Mouse (Mus musculus) 416B (cell line): ENCODE results near the gene Psmd11.
"Not testable (repeated sequence)": the region's sequence is repeated elsewhere in the genome, so short reads cannot be mapped to it uniquely, and the experiment has no call there.

ENCODE experiments used
- DNase-seq: peaks from one replicate; pipeline ENCODE4 v3.0.0; 2011; ENCODE audit warnings: low read depth

Psmd11 gene

DNA sequence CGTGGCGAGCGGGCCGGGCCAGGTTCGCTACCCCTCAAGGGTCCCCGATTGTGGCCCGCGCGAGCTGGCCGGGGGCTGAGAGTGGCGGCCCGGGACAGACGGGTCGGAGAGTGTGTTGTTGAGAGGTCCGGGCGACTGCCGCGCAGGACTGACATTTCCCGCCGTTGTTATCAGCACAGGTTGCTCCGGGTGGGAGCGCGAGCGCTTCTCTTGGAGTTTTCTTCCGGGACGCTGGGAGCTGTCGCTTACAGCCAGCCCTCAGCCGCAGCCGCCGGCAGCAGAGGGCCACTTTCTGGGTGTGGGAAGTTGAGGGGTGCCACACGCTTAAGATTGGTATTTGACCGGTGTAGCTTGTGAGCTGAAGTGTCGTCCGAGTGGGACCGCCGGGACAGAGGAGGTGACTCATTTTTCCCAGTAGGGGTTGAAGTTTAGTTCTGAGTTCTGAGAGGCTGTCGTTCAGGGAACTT is 627 bp downstream of the Psmd11 start:
- DNase-seq = peak; percentile 71

DNA sequence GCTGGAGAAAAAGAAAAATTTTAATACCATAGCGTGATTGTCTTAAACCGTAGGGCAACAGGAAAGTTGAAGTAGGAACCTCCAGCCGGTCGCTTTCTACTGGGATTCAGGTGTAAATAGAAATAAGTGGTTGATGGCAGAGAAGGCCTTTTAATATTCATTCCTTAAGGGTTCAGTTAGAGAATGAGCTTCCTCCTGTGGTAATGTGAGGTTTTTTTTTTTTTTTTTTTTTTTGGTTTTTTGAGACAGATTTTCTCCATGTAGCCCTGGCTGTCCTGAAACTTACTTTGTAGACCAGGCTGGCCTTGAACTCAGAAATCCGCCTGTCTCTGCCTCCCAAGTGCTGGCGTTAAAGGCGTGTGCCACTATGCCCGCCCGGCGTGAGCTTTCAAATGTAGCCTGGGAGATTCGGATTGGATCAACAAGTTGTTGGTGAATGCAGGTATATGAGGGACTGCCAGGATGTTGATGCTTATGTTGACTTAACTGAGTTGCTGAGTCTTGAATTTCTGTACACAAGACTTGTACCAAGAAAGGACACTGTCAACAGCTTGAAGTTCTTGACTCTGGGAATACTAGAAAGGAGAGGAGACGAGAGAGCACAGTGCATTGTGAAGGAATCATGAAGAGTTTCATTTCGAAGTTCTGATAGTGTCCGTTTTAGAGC is 1.2 kb downstream of the Psmd11 start:
- DNase-seq = no peak

DNA sequence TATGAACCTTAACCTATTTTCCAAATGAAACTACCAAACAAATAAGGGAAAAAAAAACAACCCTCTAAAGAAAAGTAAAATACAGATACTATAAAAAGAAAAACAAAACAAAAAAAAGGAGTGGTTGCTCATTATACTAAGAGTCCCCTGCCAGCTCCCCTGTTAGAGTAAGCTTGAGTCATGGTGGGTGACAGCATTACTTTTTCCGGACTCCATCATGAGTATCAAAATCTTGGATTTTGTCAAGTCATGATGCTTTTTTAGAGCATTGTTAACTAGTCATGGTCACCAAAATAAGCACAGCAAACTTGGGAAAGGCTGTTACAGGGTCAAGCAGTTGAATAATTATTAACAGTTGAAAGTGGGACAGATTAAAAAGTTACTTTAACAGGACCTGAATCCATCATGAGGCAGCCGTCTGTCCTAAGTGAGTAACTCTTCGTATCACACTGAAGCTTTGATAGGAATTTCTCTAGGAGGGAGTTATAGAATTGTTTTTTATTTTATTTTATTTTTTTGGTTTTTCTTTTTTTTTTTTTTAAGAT is 2.0 kb downstream of the Psmd11 start:
- DNase-seq = peak; percentile 80

DNA sequence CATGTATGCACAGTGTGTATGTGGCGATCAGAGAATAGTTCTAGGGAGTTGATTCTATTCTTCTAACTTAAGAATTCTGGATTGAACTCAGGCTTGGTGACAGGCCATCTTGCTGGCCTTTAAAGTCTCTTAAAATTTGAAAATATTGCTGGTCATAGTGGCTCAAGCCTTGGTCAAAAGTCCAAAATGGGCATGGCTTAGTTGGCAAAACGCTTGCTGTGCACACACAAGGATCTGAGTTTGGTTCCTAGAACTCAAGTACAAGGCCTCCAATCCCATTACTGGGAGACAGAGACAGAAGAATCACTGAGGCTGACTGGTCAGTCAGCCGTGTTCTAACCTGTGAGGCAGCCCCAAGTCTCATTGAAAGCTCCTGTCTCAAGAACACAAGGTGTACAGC is 18.5 kb downstream of the Psmd11 start:
- DNase-seq = no peak

DNA sequence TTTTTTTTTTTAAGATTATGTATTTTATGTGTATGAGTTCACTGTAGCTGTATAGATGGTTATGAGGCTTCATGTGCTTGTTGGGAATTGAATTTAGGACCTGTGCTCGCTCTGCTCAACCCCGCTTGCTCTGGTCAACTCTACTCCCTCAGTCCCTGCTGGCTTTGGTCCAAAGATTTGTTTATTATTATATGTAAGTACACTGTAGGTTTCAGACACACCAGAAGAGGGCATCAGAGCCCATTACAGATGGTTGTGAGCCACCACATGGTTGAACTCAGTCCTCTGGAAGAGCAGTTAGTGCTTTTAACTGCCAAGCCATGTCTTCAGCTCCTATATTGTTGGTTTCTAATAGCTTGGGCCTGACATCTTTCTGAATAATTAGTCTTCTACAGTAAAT is 21.4 kb downstream of the Psmd11 start:
- DNase-seq = no peak

DNA sequence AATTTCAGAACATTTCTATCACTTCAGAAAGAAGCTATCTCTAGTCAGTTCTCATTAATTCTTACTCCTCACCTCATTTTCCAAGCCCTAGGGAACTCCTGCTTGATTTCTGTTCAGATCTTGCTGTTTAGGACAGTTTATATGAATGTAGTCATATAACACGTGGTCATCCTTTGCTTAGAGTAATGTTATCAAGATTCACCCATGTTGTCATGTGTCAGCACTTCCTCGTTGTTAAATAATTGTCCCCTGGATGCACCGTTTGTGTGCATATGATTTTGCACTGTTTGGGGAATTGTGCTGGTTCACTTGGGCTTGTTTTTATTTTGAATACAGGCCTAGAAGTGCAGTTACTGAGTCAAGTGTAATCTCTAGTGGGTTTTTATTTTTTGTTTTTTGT is 23.8 kb downstream of the Psmd11 start:
- DNase-seq = no peak

DNA sequence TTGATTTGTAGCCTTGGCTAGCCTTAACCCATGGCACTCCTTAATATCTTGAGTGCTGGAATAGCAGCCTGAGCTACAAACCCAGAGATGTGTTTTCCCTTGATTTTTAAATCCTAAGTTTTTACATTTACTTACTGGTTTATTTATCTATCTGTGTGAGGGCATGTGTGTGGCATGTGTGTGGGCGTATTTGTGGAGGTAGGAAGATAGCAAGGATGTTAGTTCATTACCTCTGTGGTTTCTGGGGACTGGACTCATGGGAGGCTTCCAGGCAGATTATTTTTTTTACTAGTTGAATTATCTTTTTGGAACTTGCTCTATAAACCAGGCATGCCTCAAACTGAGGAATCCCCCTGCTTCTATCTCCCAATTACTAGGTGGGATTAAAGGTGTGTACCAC is 24.8 kb downstream of the Psmd11 start:
- DNase-seq = no peak

DNA sequence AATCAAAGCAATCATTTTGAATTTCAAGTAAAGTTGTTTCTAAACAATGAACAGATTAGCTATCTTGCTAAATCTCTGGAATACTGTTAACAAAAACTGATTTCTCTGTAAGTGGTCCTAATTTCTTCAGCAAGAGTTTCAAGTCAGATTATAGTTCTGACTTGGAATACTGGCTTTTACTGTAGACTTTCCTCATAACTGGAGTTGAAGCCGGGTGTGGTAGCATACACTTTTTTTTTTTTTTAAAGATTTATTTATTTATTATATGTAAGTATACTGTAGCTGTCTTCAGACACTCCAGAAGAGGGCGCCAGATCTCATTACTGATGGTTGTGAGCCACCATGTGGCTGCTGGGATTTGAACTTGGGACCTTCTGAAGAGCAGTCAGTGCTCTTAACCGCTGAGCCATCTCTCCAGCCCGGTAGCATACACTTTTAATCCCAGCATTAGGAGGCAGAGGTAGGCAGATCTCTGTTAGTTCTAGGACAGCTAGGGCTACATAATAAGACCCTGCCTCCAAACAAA is 35.3 kb downstream of the Psmd11 start:
- DNase-seq = not testable (repeated sequence)

DNA sequence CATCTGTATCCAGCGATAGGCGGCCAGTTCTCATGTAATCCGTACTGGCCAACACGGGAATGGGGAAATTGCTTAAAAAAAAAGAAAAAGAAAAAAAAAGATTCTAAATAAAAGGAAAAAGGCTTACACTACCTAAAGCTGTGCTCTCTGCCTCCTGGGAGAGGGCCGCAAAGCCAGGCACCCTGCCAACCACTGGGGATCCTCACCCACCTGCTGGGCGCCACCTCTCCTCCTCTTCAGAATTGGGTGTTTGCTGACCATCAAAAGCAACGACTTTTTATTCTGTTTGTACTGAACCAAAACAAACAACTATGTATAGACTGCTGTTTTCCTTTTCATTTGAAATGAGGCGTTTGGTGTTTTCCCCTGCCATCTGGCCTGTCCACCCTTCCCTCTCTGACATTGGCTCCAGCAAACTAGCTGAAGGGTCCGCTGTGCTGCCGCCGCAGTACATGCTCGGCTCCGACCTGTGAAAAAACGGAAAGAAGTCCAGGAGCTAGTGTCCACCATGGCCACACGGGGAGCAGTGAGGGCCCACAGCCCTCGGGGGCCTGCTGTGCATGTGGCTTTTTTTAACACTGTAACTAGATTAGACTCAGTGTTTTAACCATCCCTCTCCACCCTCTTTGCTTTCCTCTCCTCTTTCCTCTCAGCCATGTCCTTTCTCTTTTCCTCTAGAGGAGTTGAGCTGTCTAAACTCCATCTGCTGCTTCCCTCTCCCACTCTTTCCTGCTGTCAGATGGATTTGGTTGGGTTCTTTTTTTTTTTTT is 43.6 kb downstream of the Psmd11 start:
- no peak for DNase-seq

DNA sequence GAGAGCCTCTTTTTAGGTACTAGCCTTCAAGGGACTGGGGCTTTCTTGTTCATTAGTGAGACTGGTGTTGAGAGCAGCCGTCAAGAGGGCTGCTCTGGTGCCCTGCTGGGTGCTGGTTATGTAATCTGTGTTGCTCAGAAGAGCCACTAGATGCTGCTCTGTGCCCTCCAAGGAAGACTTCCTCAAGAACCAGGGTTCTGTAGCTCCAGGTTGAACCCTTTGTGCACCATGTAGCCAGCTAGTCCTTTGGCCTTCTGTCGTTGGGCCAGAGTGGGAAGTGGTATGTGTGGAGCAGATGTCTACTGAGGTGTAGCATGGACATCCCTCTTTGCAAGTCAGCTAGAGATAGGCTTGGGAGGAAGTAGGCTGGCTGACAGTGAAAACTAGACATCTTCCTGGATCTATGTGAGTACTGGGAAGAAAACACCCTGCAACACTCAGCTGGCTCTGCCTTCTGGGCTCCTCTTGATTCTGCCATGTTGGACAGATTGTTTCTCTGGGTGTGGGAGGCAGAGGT is 45.8 kb downstream of the Psmd11 start:
- peak; percentile 50 for DNase-seq

DNA sequence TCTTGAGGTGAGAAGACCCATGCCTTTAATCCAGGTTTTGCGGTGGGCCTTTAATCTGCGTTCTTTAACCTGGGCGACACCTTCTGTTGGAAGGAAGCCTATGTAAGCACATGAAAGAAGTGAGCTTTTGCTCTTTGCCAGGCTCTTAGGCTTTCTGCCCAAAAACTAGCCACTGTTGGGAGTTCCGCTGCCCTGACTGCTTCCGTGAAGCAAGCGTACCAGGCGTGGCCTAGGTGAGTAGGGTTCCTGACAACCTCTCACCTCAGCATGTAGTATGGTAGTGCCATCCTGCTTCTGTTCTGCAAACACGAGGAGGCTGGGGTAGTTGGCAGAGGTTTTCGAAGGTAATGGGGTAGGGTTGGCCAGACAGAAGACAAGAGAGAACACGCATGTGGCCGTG is 46.4 kb downstream of the Psmd11 start:
- no peak for DNase-seq

DNA sequence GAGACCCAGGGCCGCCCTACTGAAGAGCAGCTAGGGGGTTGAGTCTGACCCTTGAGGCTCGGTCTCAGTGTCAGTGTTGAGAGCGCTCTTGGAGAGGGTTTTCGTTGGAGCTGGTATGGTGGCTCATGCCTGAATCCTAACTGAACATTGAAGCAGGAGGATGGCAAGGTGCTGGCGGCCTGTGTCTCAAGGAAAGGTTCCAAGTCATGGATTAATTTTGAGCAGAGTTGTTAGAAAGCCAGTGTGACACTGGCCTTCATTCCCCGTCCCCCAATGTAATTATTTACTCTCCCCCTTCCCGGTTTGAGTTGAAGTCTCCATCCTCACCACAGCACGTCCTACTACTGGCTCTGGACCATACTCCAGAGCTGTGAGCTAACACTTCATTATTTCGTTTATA is 47.1 kb downstream of the Psmd11 start:
- DNase-seq = no peak

DNA sequence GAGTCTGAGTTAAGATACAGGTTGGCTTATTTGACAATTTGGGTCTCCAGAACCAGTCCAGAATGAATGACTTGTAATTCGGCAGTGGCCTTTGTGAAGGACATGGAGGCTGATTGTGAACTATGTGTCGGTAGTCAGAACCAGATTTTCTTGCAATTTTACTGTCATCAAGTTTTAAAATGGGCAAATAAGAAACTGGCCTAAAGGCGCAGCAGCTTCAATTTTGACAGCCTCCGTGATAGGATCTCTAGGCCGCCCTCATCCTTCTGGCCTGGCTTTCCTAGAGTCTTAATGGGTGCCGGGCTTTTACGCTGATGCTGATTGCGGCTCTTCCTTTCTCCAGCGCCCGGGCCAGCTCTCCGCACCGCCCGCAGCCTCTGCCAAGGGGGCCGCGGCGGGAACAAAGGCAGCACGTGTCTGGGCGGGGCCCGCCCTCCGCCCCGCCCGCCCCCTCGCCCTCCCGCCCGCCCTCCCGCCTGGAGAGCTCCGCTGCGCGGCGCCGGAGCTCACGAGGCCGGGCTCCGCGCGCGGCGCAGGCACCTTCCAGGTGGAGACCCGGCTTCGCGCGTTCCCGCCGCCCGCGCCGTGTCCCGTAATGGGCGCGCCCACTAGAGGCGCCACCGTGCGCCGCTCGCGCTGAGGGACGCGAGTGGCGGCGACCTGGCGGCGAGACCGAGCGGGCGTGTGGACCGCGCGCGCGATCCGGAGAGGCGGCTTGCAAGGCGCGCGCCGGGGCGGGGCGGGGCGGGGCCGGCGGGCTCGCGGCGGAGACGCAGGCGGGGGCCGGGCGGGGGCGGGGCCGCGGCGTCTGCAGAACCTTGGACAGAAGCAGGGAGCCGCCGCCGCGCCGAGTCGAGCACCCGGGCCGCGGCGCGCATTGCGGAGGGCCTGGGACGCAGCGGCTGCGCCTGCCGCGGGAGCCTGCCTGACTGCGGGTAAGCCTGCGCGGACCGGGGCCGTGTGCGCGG is 48.1 kb downstream of the Psmd11 start, which contains the start of gene Cdk5r1:
Gene Cdk5r1, plus strand, starts transcription at position 802 of the 968 bp plus-strand sequence.
- peak; percentile 63 for DNase-seq

DNA sequence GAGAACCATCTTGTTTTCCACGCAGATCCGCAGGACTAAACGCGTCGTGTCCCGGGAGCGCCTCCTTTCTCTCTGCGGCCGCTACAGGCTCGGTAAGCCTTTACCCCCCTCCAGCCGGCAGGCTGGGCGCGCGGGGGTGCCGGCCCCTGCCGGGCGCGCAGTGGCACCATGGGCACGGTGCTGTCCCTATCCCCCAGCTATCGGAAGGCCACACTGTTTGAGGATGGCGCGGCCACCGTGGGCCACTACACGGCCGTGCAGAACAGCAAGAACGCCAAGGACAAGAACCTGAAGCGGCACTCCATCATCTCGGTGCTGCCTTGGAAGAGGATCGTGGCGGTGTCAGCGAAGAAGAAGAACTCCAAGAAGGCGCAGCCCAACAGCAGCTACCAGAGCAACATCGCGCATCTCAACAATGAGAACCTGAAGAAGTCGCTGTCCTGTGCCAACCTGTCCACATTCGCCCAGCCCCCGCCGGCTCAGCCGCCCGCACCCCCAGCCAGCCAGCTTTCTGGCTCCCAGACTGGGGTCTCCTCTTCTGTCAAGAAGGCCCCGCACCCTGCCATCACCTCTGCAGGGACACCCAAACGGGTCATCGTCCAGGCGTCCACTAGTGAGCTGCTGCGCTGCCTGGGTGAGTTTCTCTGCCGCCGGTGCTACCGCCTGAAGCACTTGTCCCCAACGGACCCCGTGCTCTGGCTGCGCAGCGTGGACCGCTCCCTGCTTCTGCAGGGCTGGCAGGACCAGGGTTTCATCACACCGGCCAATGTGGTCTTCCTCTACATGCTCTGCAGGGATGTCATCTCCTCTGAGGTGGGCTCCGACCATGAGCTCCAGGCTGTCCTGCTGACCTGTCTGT is 49.2 kb downstream of the Psmd11 start:
- no peak for DNase-seq

DNA sequence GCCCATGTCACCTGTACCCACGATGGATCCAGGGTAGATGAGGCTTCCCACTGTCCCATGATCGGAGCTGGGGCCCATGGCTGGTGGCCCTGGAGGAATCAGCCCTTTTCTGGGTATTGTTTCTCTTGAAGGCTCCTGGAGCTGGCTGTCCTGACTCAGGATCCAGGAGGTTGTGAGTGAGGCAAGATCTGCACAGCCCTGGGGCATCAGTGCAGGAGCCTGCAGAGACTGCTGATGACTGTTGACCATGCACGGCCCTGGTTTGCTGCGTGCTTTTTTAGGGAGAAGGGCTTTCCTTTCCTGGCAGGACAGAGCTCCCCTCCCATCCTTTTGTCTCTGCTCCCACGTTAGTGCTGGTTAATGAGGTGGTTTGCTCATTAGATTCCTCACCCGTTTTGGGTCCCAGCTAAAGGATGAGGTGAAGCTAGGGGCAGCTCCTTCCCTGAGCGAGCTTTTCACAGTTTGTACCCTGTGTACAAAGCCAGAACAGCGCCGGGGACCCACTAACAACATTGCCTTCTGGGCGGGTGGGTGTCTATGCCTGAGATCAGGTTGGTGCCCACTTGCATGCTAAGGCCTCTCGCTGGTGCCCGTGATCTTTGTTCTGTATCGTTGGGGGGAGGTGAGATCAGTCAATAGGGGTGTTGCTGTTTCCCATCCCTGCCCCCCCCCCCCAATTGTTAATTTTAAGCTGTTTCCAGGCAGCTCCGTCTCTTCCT is 50.4 kb downstream of the Psmd11 start:
- DNase-seq = no peak

DNA sequence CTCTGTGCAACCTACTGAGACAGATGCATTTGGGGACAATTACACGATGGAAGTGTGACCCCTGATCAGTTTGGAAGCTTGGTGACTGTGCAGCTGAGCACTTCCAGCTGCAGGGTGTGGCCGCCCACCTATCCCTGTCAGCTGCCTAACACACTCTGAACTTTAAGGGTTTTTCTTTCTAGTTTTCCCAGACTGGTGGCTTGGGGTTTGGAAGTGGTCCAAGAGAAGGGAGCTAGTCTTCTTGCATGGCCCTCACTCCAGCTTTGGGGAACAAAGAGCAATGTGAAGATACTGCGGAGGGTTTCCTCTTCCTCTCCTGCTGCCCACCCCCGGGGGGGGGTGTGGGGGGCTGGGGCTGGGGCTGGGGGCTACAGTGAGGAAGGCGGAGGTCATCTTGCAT is 51.0 kb downstream of the Psmd11 start:
- DNase-seq = no peak

DNA sequence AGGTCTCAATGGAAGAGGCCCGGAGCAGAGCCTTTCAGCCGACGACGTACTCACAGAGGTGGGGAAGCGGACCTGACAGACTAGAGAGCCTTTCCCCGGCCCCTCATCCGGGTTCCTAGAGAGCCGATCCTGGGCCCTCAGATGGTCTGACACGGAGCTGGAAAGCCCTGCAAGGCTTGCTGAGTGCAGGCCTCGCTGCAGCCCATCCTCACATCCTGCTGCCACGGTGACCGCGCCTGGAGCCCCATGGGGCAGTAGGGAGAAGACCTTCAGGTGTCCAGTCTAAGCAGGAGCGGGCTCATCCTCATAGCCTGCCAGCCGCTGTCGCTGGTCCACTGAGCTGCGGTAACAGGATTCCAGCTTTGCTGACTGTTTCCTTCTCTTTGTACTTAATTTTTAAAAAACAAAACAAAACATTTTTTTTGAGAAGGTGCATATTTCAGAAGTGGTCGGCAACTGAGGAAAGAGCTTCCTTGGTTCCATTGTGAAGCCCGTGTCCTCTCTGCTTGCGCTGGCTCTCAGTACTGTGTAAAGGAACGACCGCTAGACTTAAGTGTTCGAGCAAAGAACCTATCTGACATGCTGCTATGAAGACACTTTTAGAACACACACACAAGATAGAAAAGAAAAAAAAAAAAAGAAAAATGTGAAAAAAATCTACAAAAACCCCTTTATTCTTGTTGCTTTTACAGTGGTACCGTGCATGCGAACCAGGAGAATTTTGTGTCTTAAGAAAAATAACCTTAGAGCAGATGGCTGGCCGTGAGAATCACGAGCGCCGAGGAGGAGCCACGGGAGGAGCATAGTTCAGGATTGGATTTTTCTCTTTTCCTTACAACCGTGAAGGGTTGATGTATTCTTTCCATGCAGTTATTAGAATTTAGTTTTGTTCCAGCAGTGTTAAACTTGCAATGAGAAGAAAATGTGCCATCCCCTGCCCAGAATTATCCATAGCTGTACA is 51.8 kb downstream of the Psmd11 start:
- no peak for DNase-seq

DNA sequence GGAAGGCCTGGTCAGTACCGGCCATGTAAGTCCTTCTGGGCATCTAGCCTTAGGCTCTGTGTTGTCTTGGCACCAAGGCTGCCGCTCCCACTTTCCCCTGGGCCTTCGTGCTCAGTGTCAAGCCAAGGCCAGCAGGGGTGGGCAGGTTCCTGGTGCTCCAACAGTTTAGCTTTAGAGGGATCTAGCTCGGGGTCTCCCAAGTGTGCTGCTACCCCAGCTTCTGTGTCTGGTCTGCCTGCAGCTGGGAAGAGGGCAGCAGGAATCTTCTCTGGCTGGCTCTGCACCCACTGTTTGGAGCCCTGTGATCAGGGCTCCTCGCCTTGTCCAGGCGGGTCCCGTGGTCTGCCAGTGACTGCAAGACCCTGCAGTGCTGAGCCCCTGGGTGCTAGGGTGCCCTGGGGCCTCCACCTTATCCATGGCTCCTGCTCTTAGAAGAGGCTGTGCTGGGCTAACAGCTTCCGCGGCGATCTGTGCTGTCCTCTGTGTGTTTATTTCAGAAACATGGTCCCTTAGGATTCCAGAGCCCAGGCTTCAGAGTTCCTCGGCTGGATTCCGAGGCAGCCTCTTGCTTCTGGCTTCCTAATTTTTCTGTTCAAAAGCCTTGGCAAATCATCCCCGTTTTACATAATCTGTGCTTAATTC is 53.1 kb downstream of the Psmd11 start:
- DNase-seq = no peak
